Mouse (Mus musculus) limb, embryonic 15.5 days (tissue): ENCODE results near the gene Olfr12. TPM values are rescaled to one million over a fixed set of nuclear protein-coding genes. Genes with fewer than 3 reads are reported as not detected.

Experiments used
- ATAC-seq: fragments of 200-750 bp; cut with Nextera tagmentation; 2 replicates; pipeline ENCODE4 v1.8.0; 2017; ENCODE audit warnings: low read depth, moderate TSS enrichment; ENCODE audit not compliant: insufficient number of reproducible peaks, low FRiP score, low TSS enrichment
- H3K27ac ChIP-seq: fragments of 300-500 bp; sonication (generic); 2 replicates; pipeline ENCODE4 v1.5.1; 2015; ENCODE audit warnings: moderate library complexity, mild to moderate bottlenecking, inconsistent platforms
- H3K27me3 ChIP-seq: fragments of 300-500 bp; sonication (generic); 2 replicates; pipeline ENCODE4 v1.6.1; 2015; ENCODE audit warnings: inconsistent platforms
- H3K36me3 ChIP-seq: fragments of 300-500 bp; sonication (generic); 2 replicates; pipeline ENCODE4 v1.6.1; 2015; ENCODE audit warnings: inconsistent platforms
- H3K4me1 ChIP-seq: fragments of 300-500 bp; sonication (generic); 2 replicates; pipeline ENCODE4 v1.6.1; 2015; ENCODE audit warnings: inconsistent platforms
- H3K4me2 ChIP-seq: fragments of 300-500 bp; sonication (generic); 2 replicates; pipeline ENCODE4 v1.6.1; 2015; ENCODE audit warnings: mild to moderate bottlenecking, inconsistent platforms
- H3K4me3 ChIP-seq: fragments of 300-500 bp; sonication (generic); 2 replicates; pipeline ENCODE4 v1.5.1; 2015; ENCODE audit warnings: mild to moderate bottlenecking, inconsistent platforms
- H3K9ac ChIP-seq: fragments of 300-500 bp; sonication (generic); 2 replicates; pipeline ENCODE4 v1.6.1; 2015; ENCODE audit warnings: inconsistent platforms
- H3K9me3 ChIP-seq: fragments of 300-500 bp; sonication (generic); 2 replicates; pipeline ENCODE4 v1.6.1; 2016; ENCODE audit warnings: inconsistent platforms
- WGBS: fragments of 180-500 bp; shearing (Covaris S2); methylation state at CpG from one replicate; pipeline ENCODE4 v1.1.7; 2015; 5-methylcytosine and 5-hydroxymethylcytosine counted together
- polyA plus RNA-seq: library from polyadenylated mRNA; unstranded; fragments of >200 nt; fragmentation: Nextera tagmentation; extraction: Ambion mirVana; gene quantifications from 2 replicates; pipeline ENCODE4 v1.2.1, GENCODE M21; 2015

Olfr12 gene
- not detected in 2 replicates for polyA plus RNA-seq

- Histone ChIP-seq H3K4me2 (no peak within 1 kb of the TSS), H3K27ac (no peak within 1 kb of the TSS), H3K4me1 (no peaks in the 10 kb centered on the region), H3K27me3 (no peaks in the 10 kb centered on the region), H3K9ac (no peak within 1 kb of the TSS), H3K36me3 (no peaks in the 10 kb centered on the region), H3K9me3 (no peaks in the 10 kb centered on the region), H3K4me3 (no peak within 1 kb of the TSS)
- ATAC-seq, result no peak
- WGBS, result 52% methylated on average over 2 of the region's 2 CpGs
These were observed at the start of gene Olfr12 for GRCm38 (mm10) chr1:92617488-92617887. Olfr12 (plus strand) TSS chr1:92617788.

GRCm38 (mm10) chr1:92571022-92571421, 46.6 kb upstream of the Olfr12 start, which contains the start of gene Olfr1413:
Olfr1413 (plus strand) TSS chr1:92571322.
- Histone ChIP-seq H3K9me3 (no peaks in the 10 kb centered on the region), H3K9ac (no peak within 1 kb of the TSS), H3K27me3 (no peaks in the 10 kb centered on the region), H3K4me1 (no peaks in the 10 kb centered on the region), H3K4me3 (no peak within 1 kb of the TSS), H3K36me3 (no peaks in the 10 kb centered on the region), H3K27ac (no peak within 1 kb of the TSS), H3K4me2 (no peak within 1 kb of the TSS)
- 71% methylated on average over 3 of the region's 3 CpGs for WGBS
- ATAC-seq, result no peak

- H3K4me3 ChIP-seq, result no peak within 1 kb of the TSS
- no peak within 1 kb of the TSS for H3K27ac ChIP-seq
- no peaks in the 10 kb centered on the region for H3K9me3 ChIP-seq
- no peak for ATAC-seq
- H3K4me1 ChIP-seq, result no peaks in the 10 kb centered on the region
- 90% methylated on average over 2 of the region's 2 CpGs for WGBS
- H3K36me3 ChIP-seq, result no peaks in the 10 kb centered on the region
- H3K27me3 ChIP-seq, result no peaks in the 10 kb centered on the region
- no peak within 1 kb of the TSS for H3K4me2 ChIP-seq
- H3K9ac ChIP-seq, result no peak within 1 kb of the TSS
These were observed 32.1 kb upstream of the Olfr12 start, which contains the start of gene Olfr1412 for GRCm38 (mm10) chr1:92585479-92585878. Olfr1412 (plus strand) TSS chr1:92585779.

- no peak for ATAC-seq
- no peaks in the 10 kb centered on the region for H3K4me1 ChIP-seq
- H3K27me3 ChIP-seq, result no peaks in the 10 kb centered on the region
- H3K4me3 ChIP-seq, result no peak within 1 kb of the TSS
- H3K9ac ChIP-seq, result no peak within 1 kb of the TSS
- no peak within 1 kb of the TSS for H3K27ac ChIP-seq
- no peak within 1 kb of the TSS for H3K4me2 ChIP-seq
- no peaks in the 10 kb centered on the region for H3K36me3 ChIP-seq
- no peaks in the 10 kb centered on the region for H3K9me3 ChIP-seq
These were observed 23.5 kb upstream of the Olfr12 start, which contains the start of gene Olfr1411 for GRCm38 (mm10) chr1:92594111-92594510. Olfr1411 (plus strand) TSS chr1:92594411.

- no peaks in the 10 kb centered on the region for H3K27me3 ChIP-seq
- 74% methylated on average over 3 of the region's 3 CpGs for WGBS
- no peak overlapping the region for H3K9ac ChIP-seq
- no peak overlapping the region for H3K4me2 ChIP-seq
- no peaks in the 10 kb centered on the region for H3K9me3 ChIP-seq
- no peak overlapping the region for H3K4me3 ChIP-seq
- no peaks in the 10 kb centered on the region for H3K36me3 ChIP-seq
- ATAC-seq, result no peak
- H3K4me1 ChIP-seq, result no peaks in the 10 kb centered on the region
- no peak overlapping the region for H3K27ac ChIP-seq
These were observed 21.6 kb upstream of the Olfr12 start for GRCm38 (mm10) chr1:92596019-92596418.

- H3K4me2 ChIP-seq, result no peak within 1 kb of the TSS
- no peak within 1 kb of the TSS for H3K4me3 ChIP-seq
- no peaks in the 10 kb centered on the region for H3K9me3 ChIP-seq
- 90% methylated on average over 1 of the region's 1 CpGs for WGBS
- no peaks in the 10 kb centered on the region for H3K27me3 ChIP-seq
- no peaks in the 10 kb centered on the region for H3K4me1 ChIP-seq
- no peak for ATAC-seq
- no peaks in the 10 kb centered on the region for H3K36me3 ChIP-seq
- H3K9ac ChIP-seq, result no peak within 1 kb of the TSS
- H3K27ac ChIP-seq, result no peak within 1 kb of the TSS
These were observed 12.1 kb upstream of the Olfr12 start, which contains the start of gene Olfr1410 for GRCm38 (mm10) chr1:92605482-92605881. Olfr1410 (plus strand) TSS chr1:92605782.

GRCm38 (mm10) chr1:92607711-92608110, 9.9 kb upstream of the Olfr12 start:
- Histone ChIP-seq H3K4me2 (no peak overlapping the region), H3K4me1 (no peaks in the 10 kb centered on the region), H3K4me3 (no peak overlapping the region), H3K9ac (no peak overlapping the region), H3K9me3 (no peaks in the 10 kb centered on the region), H3K36me3 (no peaks in the 10 kb centered on the region), H3K27ac (no peak overlapping the region), H3K27me3 (no peaks in the 10 kb centered on the region)
- no peak for ATAC-seq
- 71% methylated on average over 4 of the region's 4 CpGs for WGBS

GRCm38 (mm10) chr1:92611008-92611407, 6.6 kb upstream of the Olfr12 start:
- Histone ChIP-seq H3K27me3 (no peaks in the 10 kb centered on the region), H3K27ac (no peak overlapping the region), H3K4me3 (no peak overlapping the region), H3K36me3 (no peaks in the 10 kb centered on the region), H3K9me3 (no peaks in the 10 kb centered on the region), H3K9ac (no peak overlapping the region), H3K4me1 (no peaks in the 10 kb centered on the region), H3K4me2 (no peak overlapping the region)
- no peak for ATAC-seq
- WGBS, result 4% methylated on average over 5 of the region's 5 CpGs

- no peaks in the 10 kb centered on the region for H3K36me3 ChIP-seq
- no peaks in the 10 kb centered on the region for H3K27me3 ChIP-seq
- no peak overlapping the region for H3K4me2 ChIP-seq
- WGBS, result 49% methylated on average over 4 of the region's 4 CpGs
- no peak overlapping the region for H3K4me3 ChIP-seq
- ATAC-seq, result no peak
- H3K9ac ChIP-seq, result no peak overlapping the region
- H3K4me1 ChIP-seq, result no peaks in the 10 kb centered on the region
- no peaks in the 10 kb centered on the region for H3K9me3 ChIP-seq
- no peak overlapping the region for H3K27ac ChIP-seq
These were observed 4.4 kb upstream of the Olfr12 start for GRCm38 (mm10) chr1:92613175-92613574.

GRCm38 (mm10) chr1:92614516-92614915, 3.1 kb upstream of the Olfr12 start:
- H3K27me3 ChIP-seq, result no peaks in the 10 kb centered on the region

GRCm38 (mm10) chr1:92616046-92616445, 1.5 kb upstream of the Olfr12 start:
- Histone ChIP-seq H3K4me1 (no peaks in the 10 kb centered on the region), H3K4me3 (no peak overlapping the region), H3K27ac (no peak overlapping the region), H3K27me3 (no peaks in the 10 kb centered on the region), H3K9ac (no peak overlapping the region), H3K4me2 (no peak overlapping the region), H3K36me3 (no peaks in the 10 kb centered on the region), H3K9me3 (no peaks in the 10 kb centered on the region)
- WGBS, result 76% methylated on average over 1 of the region's 1 CpGs
- no peak for ATAC-seq

More at GRCm38 (mm10) chr1:92614516-92614915, 3.1 kb upstream of the Olfr12 start:
- ATAC-seq, result no peak
- Histone ChIP-seq H3K9me3 (no peaks in the 10 kb centered on the region), H3K4me1 (no peaks in the 10 kb centered on the region), H3K4me2 (no peak overlapping the region), H3K9ac (no peak overlapping the region), H3K4me3 (no peak overlapping the region), H3K36me3 (no peaks in the 10 kb centered on the region), H3K27ac (no peak overlapping the region)
- 6% methylated on average over 1 of the region's 1 CpGs for WGBS

- ATAC-seq, result no peak
- Histone ChIP-seq H3K27me3 (no peaks in the 10 kb centered on the region), H3K4me1 (no peaks in the 10 kb centered on the region), H3K9me3 (no peaks in the 10 kb centered on the region), H3K27ac (no peak overlapping the region), H3K9ac (no peak overlapping the region), H3K4me2 (no peak overlapping the region), H3K36me3 (no peaks in the 10 kb centered on the region), H3K4me3 (no peak overlapping the region)
- 75% methylated on average over 4 of the region's 4 CpGs for WGBS
These were observed 772 bp downstream of the Olfr12 start for GRCm38 (mm10) chr1:92618360-92618759.

GRCm38 (mm10) chr1:92628227-92628626, 10.6 kb downstream of the Olfr12 start:
- ATAC-seq, result no peak
- WGBS, result 47% methylated on average over 4 of the region's 4 CpGs
- no peaks in the 10 kb centered on the region for H3K4me1 ChIP-seq
- no peaks in the 10 kb centered on the region for H3K9me3 ChIP-seq
- no peak overlapping the region for H3K9ac ChIP-seq
- H3K27ac ChIP-seq, result no peak overlapping the region
- H3K4me3 ChIP-seq, result no peak overlapping the region
- H3K4me2 ChIP-seq, result no peak overlapping the region
- H3K36me3 ChIP-seq, result no peaks in the 10 kb centered on the region
- H3K27me3 ChIP-seq, result no peaks in the 10 kb centered on the region
